Mouse (Mus musculus): ENCODE measurements around the gene Cd209e.
"Not testable (repeated sequence)": the region's sequence is repeated elsewhere in the genome, so short reads cannot be mapped to it uniquely, and the experiment has no call there.

DNA sequence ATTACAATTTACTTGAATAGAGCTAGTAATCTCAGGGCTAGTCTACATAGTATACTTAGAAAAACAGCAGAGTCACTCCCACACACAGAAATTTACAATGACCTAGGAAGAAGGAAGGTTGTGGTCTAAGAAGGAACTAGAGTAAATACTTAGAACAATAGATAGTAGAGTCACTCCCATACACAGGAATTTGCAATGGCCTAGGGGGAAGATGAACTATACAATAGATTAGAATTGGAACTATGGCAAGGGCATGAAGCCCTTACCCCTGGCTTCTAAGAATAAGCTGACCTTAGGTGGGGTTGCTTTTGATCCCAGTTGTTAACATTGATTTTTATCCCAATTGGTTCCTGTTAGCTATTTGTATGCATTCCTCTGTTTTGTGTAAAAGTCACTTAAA, 8.6 kb upstream of the Cd209e start:
- not testable (repeated sequence) for TF ChIP-seq POLR2A (IDR thresholded peaks at IDR 0.05; ENCODE audit: insufficient read depth, low read depth, low read length); EP300 (IDR thresholded peaks at IDR 0.05; ENCODE audit: insufficient read depth, low read depth, low read length); CTCF (IDR thresholded peaks at IDR 0.05)
